Mouse (Mus musculus) liver, embryonic 14.5 days (tissue): ENCODE measurements at regions not wholly inside any gene's neighbourhood (a gene's known extent, or its start where the extent isn't known, plus 50 kb on each side); places are given as distances from the start of the nearest gene placed in this dataset.

Source experiments
- CTCF ChIP-seq: IDR thresholded peaks from 2 replicates; pipeline ENCODE4 v1.5.1; 2016; ENCODE audit warnings: antibody characterized with exemption, low read depth, control low read depth
- EP300 ChIP-seq: IDR thresholded peaks from 2 replicates; pipeline ENCODE4 v1.6.1; 2016; ENCODE audit warnings: antibody characterized with exemption, low read depth

GRCm38 (mm10) chr10:44939403-44939802 lies 127.6 kb upstream of the Prep start:
- TF ChIP-seq CTCF (no peak), EP300 (no peak)
